Mouse (Mus musculus) thymus, adult 2 months (tissue): ENCODE data around the gene Mrpl49.

Source experiments
- CTCF ChIP-seq: fragments of 200-500 bp; IDR thresholded peaks from 2 replicates; pipeline ENCODE4 v1.5.1; 2012; ENCODE audit warnings: mild to moderate bottlenecking, control low read depth, low read length, moderate library complexity, borderline replicate concordance; ENCODE audit not compliant: control insufficient read depth, poor library complexity, insufficient read depth; ENCODE audit errors: extremely low read depth
- POLR2A ChIP-seq: fragments of 200-500 bp; IDR thresholded peaks from 2 replicates; pipeline ENCODE4 v1.6.1; 2012; ENCODE audit warnings: mild to moderate bottlenecking, low read length, control low read depth, moderate library complexity; ENCODE audit not compliant: control insufficient read depth, poor library complexity, insufficient read depth; ENCODE audit errors: extremely low read depth

DNA sequence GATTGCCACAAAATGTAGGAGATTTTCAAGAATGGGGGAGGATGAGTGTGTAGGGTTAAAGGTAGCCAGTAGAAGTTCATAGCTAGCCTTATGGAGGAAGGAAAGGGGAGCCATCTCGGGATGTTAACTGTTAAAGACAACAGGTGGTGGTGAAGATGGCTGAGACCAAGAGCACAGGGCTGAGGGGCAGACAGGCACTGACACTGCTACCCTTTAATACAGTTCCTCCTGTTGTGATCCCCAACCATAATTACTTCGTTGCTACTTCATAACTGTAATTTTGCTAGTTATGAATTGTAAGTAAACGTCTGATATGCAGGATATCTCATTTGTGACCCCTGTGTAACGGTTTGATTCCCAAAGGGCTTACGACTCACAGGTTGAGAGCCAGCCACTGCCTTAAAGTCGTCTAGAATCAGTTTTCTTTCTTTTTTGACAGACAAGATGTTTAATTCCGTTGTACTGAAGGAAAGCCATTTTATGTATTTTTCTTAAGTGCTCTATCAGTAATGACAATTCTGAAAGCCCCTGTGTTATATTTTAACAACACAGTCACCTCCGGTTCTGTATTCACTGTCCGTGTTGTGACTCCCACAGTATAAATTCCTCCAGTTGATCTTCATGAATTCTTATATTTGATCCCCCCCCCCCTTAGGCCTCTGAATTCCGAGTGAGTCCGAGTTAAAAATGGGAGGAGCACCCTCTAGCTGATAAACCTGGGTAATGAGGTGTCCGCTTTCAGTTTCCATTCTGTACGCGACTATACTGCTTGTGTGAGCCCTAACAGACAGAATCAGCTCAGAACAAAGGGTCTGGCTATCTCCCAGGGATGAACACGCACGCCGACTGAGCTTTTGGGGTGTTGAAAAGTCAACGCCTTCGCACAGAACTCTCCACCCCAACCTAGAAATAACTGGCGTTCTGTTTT lies 12.0 kb downstream of the Mrpl49 start:
- no peak for TF ChIP-seq POLR2A
- TF ChIP-seq CTCF: no peak
